Mouse (Mus musculus): ENCODE measurements around the gene Aph1c. TPM values are rescaled to one million over a fixed set of nuclear protein-coding genes. Genes with fewer than 3 reads are reported as not detected.

Gene Aph1c
- polyA plus RNA-seq, 2 experiments, result 0.77 to 2.5 TPM

DNA sequence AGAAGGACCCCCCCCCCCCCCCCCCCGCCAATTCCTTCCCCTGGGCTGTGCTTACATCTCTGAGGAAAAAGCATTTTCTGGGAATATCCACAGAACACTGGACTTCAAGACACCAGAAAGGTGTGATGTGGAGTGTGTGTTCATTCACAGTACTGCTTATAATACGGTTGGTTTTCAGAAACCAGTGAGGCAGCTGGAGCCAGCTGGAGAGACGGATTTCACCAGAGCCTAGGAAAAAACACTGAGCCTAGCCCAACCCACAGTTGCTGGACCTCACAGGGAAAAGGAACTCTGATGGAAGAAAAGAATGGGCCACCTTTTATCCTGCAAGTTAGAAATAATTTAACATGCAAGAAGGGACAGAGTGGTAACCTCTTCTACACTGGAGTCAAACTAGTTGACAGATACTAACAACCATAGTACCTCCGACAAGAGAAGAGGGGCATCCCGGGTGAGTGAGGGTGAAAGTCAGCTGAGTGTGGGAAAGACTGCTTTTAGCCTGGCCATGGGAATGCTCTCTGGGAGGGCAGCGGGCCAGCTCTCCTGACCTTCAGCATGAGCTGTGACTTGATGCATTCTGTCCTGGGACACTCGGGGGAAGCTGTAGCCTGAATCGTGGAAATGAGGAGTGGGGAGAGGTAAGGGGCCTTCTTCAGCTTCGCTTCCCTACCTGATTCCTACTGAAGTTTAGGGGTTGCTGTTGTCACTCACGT is 37.6 kb upstream of the Aph1c start:
- Histone ChIP-seq H3K9ac (replicated peaks) (no peak overlapping the region), H3K4me3 (ENCODE audit: insufficient read depth in 1 of 2, low read depth in 2 of 2, low read length in 2 of 2) (no peak overlapping the region), H3K36me3 (replicated peaks; ENCODE audit: control insufficient read depth, insufficient read depth, low read depth) (no peaks in the 10 kb centered on the region), H3K27me3 (ENCODE audit: control insufficient read depth, insufficient read depth, low read length) (no peaks in the 10 kb centered on the region), H3K27ac (no peak overlapping the region), H3K4me2 (ENCODE audit: low read depth) (no peak overlapping the region), H3K9me3 (ENCODE audit: control insufficient read depth, low read length) (no peaks in the 10 kb centered on the region), H3K4me1 (replicated peaks; ENCODE audit: control insufficient read depth in 2 of 2, insufficient read depth in 2 of 2, low read length in 1 of 2) (peaks cover 0 to 3% of the 10 kb centered on the region in 2 experiments; a peak in 1 of 4 replicates)
- 85% methylated on average over 10 of the region's 10 CpGs for WGBS (ENCODE audit: insufficient replicate concordance)
- DNase-seq (ENCODE audit: low read depth in 3 of 3, low spot score in 3 of 3) (no peak), ATAC-seq (ENCODE audit: insufficient read depth) (no peak)
- no peak for TF ChIP-seq EP300 (IDR thresholded peaks at IDR 0.05; ENCODE audit: low read depth)
- no peak for TF ChIP-seq CTCF (IDR thresholded peaks at IDR 0.05; ENCODE audit: low read depth)

DNA sequence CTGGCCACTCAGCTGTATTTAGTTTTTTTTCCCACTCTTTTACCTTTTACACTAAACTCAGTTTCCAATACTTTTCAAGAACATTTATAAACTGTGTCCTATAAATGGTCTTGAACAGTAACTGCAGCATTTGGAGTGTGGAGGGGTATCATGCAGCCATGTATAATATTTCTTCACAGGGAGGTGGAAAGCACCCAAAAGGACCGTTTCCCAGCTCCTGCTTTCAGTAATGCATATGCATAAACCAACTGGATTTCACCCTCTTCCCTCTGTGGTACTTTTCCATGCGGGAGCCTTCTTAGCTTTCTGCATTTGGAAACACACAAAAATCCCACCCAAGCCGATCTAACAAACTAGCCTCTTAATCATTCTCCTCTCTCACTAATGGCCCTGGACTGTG is 30.2 kb upstream of the Aph1c start:
- no peak overlapping the region for H3K27ac ChIP-seq
- H3K9ac ChIP-seq (replicated peaks), result no peak overlapping the region
- DNase-seq (ENCODE audit: low read depth in 3 of 3, low spot score in 3 of 3), result no peak
- H3K9me3 ChIP-seq (ENCODE audit: control insufficient read depth, low read length), result no peaks in the 10 kb centered on the region
- TF ChIP-seq EP300 (IDR thresholded peaks at IDR 0.05; ENCODE audit: low read depth), result no peak
- TF ChIP-seq CTCF (IDR thresholded peaks at IDR 0.05; ENCODE audit: low read depth), result no peak
- H3K4me3 ChIP-seq (ENCODE audit: insufficient read depth in 1 of 2, low read depth in 2 of 2, low read length in 2 of 2), result no peak overlapping the region
- no peaks in the 10 kb centered on the region for H3K4me1 ChIP-seq (replicated peaks; ENCODE audit: control insufficient read depth in 2 of 2, insufficient read depth in 2 of 2, low read length in 1 of 2)
- 79% methylated on average over 3 of the region's 3 CpGs for WGBS (ENCODE audit: insufficient replicate concordance)
- H3K4me2 ChIP-seq (ENCODE audit: low read depth), result no peak overlapping the region
- ATAC-seq (ENCODE audit: insufficient read depth), result no peak
- no peaks in the 10 kb centered on the region for H3K27me3 ChIP-seq (ENCODE audit: control insufficient read depth, insufficient read depth, low read length)
- peaks cover 21% of the 10 kb centered on the region for H3K36me3 ChIP-seq (replicated peaks; ENCODE audit: control insufficient read depth, insufficient read depth, low read depth)

DNA sequence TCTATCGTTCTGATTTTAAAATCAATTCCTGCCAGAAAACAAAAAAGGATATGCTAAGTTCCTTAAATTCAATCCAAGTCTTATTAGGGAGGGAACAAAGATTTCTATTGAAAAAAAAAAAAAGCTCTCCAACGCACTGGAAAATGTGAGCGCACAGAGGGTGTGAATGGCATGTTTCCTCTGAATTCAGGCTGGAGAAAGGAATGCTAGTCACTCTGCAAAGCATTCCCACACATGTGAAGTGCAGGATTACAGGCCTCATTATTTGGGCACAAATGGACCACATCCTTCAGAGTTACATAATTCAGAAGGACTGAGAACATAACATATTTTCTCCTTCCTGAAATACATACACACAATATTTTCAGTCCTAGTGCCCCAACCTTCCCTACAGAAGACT is 28.9 kb upstream of the Aph1c start:
- Histone ChIP-seq H3K36me3 (replicated peaks; ENCODE audit: control insufficient read depth, insufficient read depth, low read depth) (peaks cover 26% of the 10 kb centered on the region), H3K27me3 (ENCODE audit: control insufficient read depth, insufficient read depth, low read length) (no peaks in the 10 kb centered on the region), H3K4me3 (ENCODE audit: insufficient read depth in 1 of 2, low read depth in 2 of 2, low read length in 2 of 2) (no peak overlapping the region), H3K27ac (no peak overlapping the region), H3K9ac (replicated peaks) (no peak overlapping the region), H3K4me1 (replicated peaks; ENCODE audit: control insufficient read depth in 2 of 2, insufficient read depth in 2 of 2, low read length in 1 of 2) (no peaks in the 10 kb centered on the region), H3K9me3 (ENCODE audit: control insufficient read depth, low read length) (no peaks in the 10 kb centered on the region), H3K4me2 (ENCODE audit: low read depth) (no peak overlapping the region)
- DNase-seq (ENCODE audit: low read depth in 3 of 3, low spot score in 3 of 3) (no peak), ATAC-seq (ENCODE audit: insufficient read depth) (no peak)
- WGBS (ENCODE audit: insufficient replicate concordance), result 95% methylated on average over 3 of the region's 3 CpGs
- TF ChIP-seq EP300 (IDR thresholded peaks at IDR 0.05; ENCODE audit: low read depth), result no peak
- no peak for TF ChIP-seq CTCF (IDR thresholded peaks at IDR 0.05; ENCODE audit: low read depth)

DNA sequence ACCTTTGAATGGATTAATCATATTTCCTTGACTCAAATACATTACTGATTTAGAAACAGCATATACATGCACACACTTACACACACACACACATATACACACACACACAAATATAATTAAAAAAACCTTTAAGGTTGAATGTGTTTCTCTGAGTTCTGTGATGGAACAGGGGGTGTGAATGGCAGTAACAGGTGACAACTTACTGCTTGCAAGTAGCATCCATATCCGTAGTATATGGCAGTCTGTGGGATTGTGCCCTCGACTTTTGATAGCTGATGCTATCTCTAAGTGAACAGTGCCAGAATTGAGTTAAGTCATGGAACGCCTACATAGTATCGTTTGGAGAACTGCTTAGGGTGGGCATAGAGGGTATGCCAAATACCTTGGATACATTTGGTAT is 27.7 kb upstream of the Aph1c start:
- H3K4me3 ChIP-seq (ENCODE audit: insufficient read depth in 1 of 2, low read depth in 2 of 2, low read length in 2 of 2), result no peak overlapping the region
- no peaks in the 10 kb centered on the region for H3K27me3 ChIP-seq (ENCODE audit: control insufficient read depth, insufficient read depth, low read length)
- H3K9ac ChIP-seq (replicated peaks), result no peak overlapping the region
- H3K4me1 ChIP-seq (replicated peaks; ENCODE audit: control insufficient read depth in 2 of 2, insufficient read depth in 2 of 2, low read length in 1 of 2), result no peaks in the 10 kb centered on the region
- no peaks in the 10 kb centered on the region for H3K9me3 ChIP-seq (ENCODE audit: control insufficient read depth, low read length)
- no peak for DNase-seq (ENCODE audit: low read depth in 3 of 3, low spot score in 3 of 3)
- no peak overlapping the region for H3K27ac ChIP-seq
- ATAC-seq (ENCODE audit: insufficient read depth), result no peak
- WGBS (ENCODE audit: insufficient replicate concordance), result 80% methylated on average over 4 of the region's 4 CpGs
- peaks cover 26% of the 10 kb centered on the region for H3K36me3 ChIP-seq (replicated peaks; ENCODE audit: control insufficient read depth, insufficient read depth, low read depth)
- no peak overlapping the region for H3K4me2 ChIP-seq (ENCODE audit: low read depth)
- TF ChIP-seq CTCF (IDR thresholded peaks at IDR 0.05; ENCODE audit: low read depth), result no peak
- TF ChIP-seq EP300 (IDR thresholded peaks at IDR 0.05; ENCODE audit: low read depth), result no peak

DNA sequence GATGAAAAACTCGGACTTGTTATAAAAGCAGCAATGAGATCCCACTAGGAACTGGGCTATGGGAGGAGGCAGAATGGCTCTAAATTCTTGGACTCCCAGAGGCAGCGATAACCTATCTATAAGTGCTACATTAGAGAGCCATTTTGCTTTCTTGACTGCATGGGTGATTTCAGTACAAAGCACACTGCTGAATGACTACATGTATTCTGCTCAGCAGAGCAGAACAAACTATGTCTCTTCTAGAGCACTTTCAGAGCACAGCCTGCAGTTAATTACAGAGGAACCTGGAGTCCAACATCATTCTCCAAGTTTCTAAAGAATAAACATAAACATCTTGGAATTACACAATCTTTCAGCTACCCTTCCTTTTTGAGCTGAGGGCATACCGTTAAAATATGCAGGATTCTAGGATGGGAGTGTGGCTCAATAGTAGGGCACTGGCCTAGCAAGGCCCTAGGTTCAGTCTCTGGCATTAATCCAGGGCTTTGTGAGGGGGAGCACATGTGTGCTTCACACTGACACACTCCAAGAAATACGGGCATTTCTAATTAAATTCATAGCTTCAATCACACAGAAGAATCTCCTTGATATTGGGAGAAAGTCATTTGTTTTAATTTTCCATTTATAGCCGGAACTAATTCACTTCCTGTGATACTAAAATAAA is 26.7 kb upstream of the Aph1c start:
- no peak overlapping the region for H3K27ac ChIP-seq
- TF ChIP-seq CTCF (IDR thresholded peaks at IDR 0.05; ENCODE audit: low read depth), result no peak
- no peak for TF ChIP-seq EP300 (IDR thresholded peaks at IDR 0.05; ENCODE audit: low read depth)
- no peaks in the 10 kb centered on the region for H3K9me3 ChIP-seq (ENCODE audit: control insufficient read depth, low read length)
- H3K4me2 ChIP-seq (ENCODE audit: low read depth), result no peak overlapping the region
- 84% methylated on average over 5 of the region's 5 CpGs for WGBS (ENCODE audit: insufficient replicate concordance)
- no peak overlapping the region for H3K9ac ChIP-seq (replicated peaks)
- H3K36me3 ChIP-seq (replicated peaks; ENCODE audit: control insufficient read depth, insufficient read depth, low read depth), result peaks cover 26% of the 10 kb centered on the region
- no peaks in the 10 kb centered on the region for H3K27me3 ChIP-seq (ENCODE audit: control insufficient read depth, insufficient read depth, low read length)
- H3K4me1 ChIP-seq (replicated peaks; ENCODE audit: control insufficient read depth in 2 of 2, insufficient read depth in 2 of 2, low read length in 1 of 2), result no peaks in the 10 kb centered on the region
- DNase-seq (ENCODE audit: low read depth in 3 of 3, low spot score in 3 of 3) (no peak), ATAC-seq (ENCODE audit: insufficient read depth) (no peak)
- no peak overlapping the region for H3K4me3 ChIP-seq (ENCODE audit: insufficient read depth in 1 of 2, low read depth in 2 of 2, low read length in 2 of 2)
